Mouse (Mus musculus): ENCODE data around the gene Parp4. TPM values are rescaled to one million over a fixed set of nuclear protein-coding genes. Genes with fewer than 3 reads are reported as not detected.

Parp4 gene
- polyA plus RNA-seq, 1 experiment from 2014 or later = 2.3 TPM

- H3K27me3 ChIP-seq = no peaks in the 10 kb centered on the region
- no peak for ATAC-seq (ENCODE audit: insufficient number of reproducible peaks, insufficient read depth, low FRiP score, low TSS enrichment, low read depth)
- WGBS = 10% methylated on average over 13 of the region's 13 CpGs
- H3K4me1 ChIP-seq (replicated peaks) = peaks cover 25% of the 10 kb centered on the region
- peak overlapping the region; percentile 79 for H3K4me2 ChIP-seq
- H3K9me3 ChIP-seq = no peaks in the 10 kb centered on the region
- H3K27ac ChIP-seq = no peak overlapping the region; the same call in 1 of the 2 replicates
- H3K36me3 ChIP-seq = peaks cover 24% of the 10 kb centered on the region
- peak overlapping the region; percentile 90 for H3K9ac ChIP-seq (replicated peaks)
- peak overlapping the region; percentile 90 for H3K4me3 ChIP-seq (replicated peaks)
Observed at GRCm38 (mm10) chr14:56669046-56669620, 93.7 kb downstream of the Parp4 start.

GRCm38 (mm10) chr14:56685426-56685825, 110.0 kb downstream of the Parp4 start:
- Histone ChIP-seq H3K4me3 (replicated peaks) (no peak overlapping the region), H3K36me3 (peaks cover 89% of the 10 kb centered on the region), H3K9ac (replicated peaks) (no peak overlapping the region), H3K9me3 (no peaks in the 10 kb centered on the region), H3K27ac (no peak overlapping the region), H3K4me2 (no peak overlapping the region), H3K4me1 (replicated peaks) (no peaks in the 10 kb centered on the region), H3K27me3 (no peaks in the 10 kb centered on the region)
- WGBS = 26% methylated on average over 1 of the region's 1 CpGs
- no peak for ATAC-seq (ENCODE audit: insufficient number of reproducible peaks, insufficient read depth, low FRiP score, low TSS enrichment, low read depth)

DNA sequence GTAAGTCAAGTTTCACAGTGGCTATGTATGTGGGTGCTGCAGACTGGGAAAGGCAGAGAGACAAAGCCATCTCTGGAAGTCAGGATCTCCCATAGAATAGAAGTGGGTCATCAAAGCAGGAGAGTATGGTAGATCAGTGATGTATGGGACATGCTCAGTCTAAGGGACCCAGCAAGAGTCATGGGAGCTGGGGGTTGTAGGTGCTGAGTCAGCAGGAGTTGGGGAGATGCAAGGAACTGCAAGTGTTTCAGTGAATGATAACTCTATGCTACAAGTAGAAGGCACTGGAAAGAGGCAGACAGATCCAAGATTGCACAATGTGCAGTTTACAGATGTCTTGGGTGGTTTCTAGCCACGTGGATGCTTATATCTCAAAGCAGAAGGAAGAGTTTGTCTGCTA, 113.7 kb downstream of the Parp4 start:
- H3K36me3 ChIP-seq = peaks cover 92% of the 10 kb centered on the region
- no peaks in the 10 kb centered on the region for H3K27me3 ChIP-seq
- H3K4me1 ChIP-seq (replicated peaks) = no peaks in the 10 kb centered on the region
- no peak overlapping the region for H3K27ac ChIP-seq
- 95% methylated on average over 1 of the region's 1 CpGs for WGBS
- ATAC-seq (ENCODE audit: insufficient number of reproducible peaks, insufficient read depth, low FRiP score, low TSS enrichment, low read depth) = no peak
- H3K4me3 ChIP-seq (replicated peaks) = no peak overlapping the region
- no peak overlapping the region for H3K4me2 ChIP-seq
- H3K9ac ChIP-seq (replicated peaks) = no peak overlapping the region
- no peaks in the 10 kb centered on the region for H3K9me3 ChIP-seq

DNA sequence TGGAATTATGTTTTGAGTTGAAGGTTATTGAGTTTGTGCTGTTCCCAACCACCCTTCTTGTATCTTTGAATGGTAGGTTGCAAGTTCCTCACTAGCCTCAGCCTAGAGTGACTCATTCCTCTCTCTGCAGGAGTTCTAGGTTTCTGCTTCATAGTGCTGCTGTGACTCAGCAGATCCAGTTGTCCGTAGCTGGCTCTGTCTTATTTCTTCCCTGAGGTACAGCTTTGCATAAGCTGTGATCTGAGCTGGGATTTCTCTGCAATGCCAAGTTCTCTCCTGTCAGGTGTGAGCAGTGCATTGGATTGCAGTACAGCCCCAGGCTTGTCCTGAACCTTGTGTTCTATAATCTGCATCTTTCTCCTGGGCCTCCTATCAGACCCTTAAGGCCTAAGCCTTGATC, 114.3 kb downstream of the Parp4 start:
- Histone ChIP-seq H3K4me3 (replicated peaks) (no peak overlapping the region), H3K36me3 (peaks cover 92% of the 10 kb centered on the region)
- 86% methylated on average over 1 of the region's 1 CpGs for WGBS

GRCm38 (mm10) chr14:56695495-56695894, 120.1 kb downstream of the Parp4 start:
- WGBS = 84% methylated on average over 3 of the region's 3 CpGs
- no peak overlapping the region for H3K27ac ChIP-seq
- H3K36me3 ChIP-seq = peaks cover 98% of the 10 kb centered on the region

More for the DNA sequence above, 114.3 kb downstream of the Parp4 start:
- Histone ChIP-seq H3K9ac (replicated peaks) (no peak overlapping the region), H3K4me2 (no peak overlapping the region), H3K27ac (no peak overlapping the region), H3K9me3 (no peaks in the 10 kb centered on the region), H3K27me3 (no peaks in the 10 kb centered on the region), H3K4me1 (replicated peaks) (no peaks in the 10 kb centered on the region)
- ATAC-seq (ENCODE audit: insufficient number of reproducible peaks, insufficient read depth, low FRiP score, low TSS enrichment, low read depth) = no peak

GRCm38 (mm10) chr14:56697836-56698235, 122.4 kb downstream of the Parp4 start:
- Histone ChIP-seq H3K27me3 (no peaks in the 10 kb centered on the region), H3K36me3 (peaks cover 81% of the 10 kb centered on the region), H3K4me2 (no peak overlapping the region), H3K27ac (no peak overlapping the region), H3K4me1 (replicated peaks) (no peaks in the 10 kb centered on the region), H3K9ac (replicated peaks) (no peak overlapping the region), H3K9me3 (no peaks in the 10 kb centered on the region), H3K4me3 (replicated peaks) (no peak overlapping the region)
- ATAC-seq (ENCODE audit: insufficient number of reproducible peaks, insufficient read depth, low FRiP score, low TSS enrichment, low read depth) = no peak
- 85% methylated on average over 5 of the region's 5 CpGs for WGBS

More at GRCm38 (mm10) chr14:56695495-56695894, 120.1 kb downstream of the Parp4 start:
- H3K4me2 ChIP-seq = no peak overlapping the region
- no peaks in the 10 kb centered on the region for H3K4me1 ChIP-seq (replicated peaks)
- H3K9ac ChIP-seq (replicated peaks) = no peak overlapping the region
- no peaks in the 10 kb centered on the region for H3K9me3 ChIP-seq
- no peak overlapping the region for H3K4me3 ChIP-seq (replicated peaks)
- no peak for ATAC-seq (ENCODE audit: insufficient number of reproducible peaks, insufficient read depth, low FRiP score, low TSS enrichment, low read depth)
- H3K27me3 ChIP-seq = no peaks in the 10 kb centered on the region

DNA sequence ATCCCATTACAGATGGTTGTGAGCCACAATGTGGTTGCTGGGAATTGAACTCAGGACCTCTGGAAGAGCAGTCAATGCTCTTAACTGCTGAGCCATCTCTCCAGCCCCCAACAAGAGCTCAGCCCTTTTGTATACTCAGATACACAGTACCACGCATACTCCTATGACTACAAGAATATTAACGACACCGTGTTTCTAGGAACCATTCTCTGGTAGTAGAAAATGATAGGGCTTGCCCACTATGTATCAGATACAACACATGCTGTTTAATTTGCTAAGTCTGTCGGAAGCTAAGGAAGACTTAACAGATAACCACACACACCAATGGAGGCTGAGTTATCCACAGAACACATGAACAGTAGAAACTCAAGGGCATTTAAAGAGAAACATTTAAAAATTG, 127.2 kb downstream of the Parp4 start:
- WGBS = 93% methylated on average over 4 of the region's 4 CpGs

GRCm38 (mm10) chr14:56705687-56706086, 130.3 kb downstream of the Parp4 start:
- Histone ChIP-seq H3K27ac (no peak overlapping the region), H3K4me3 (replicated peaks) (no peak overlapping the region), H3K36me3 (peaks cover 15% of the 10 kb centered on the region), H3K4me1 (replicated peaks) (no peaks in the 10 kb centered on the region), H3K4me2 (no peak overlapping the region), H3K9ac (replicated peaks) (no peak overlapping the region), H3K27me3 (no peaks in the 10 kb centered on the region), H3K9me3 (no peaks in the 10 kb centered on the region)
- ATAC-seq (ENCODE audit: insufficient number of reproducible peaks, insufficient read depth, low FRiP score, low TSS enrichment, low read depth) = no peak
- 70% methylated on average over 4 of the region's 4 CpGs for WGBS

More for the DNA sequence above, 127.2 kb downstream of the Parp4 start:
- Histone ChIP-seq H3K4me2 (no peak overlapping the region), H3K9me3 (no peaks in the 10 kb centered on the region), H3K4me1 (replicated peaks) (no peaks in the 10 kb centered on the region), H3K27ac (no peak overlapping the region), H3K36me3 (peaks cover 36% of the 10 kb centered on the region), H3K4me3 (replicated peaks) (no peak overlapping the region), H3K9ac (replicated peaks) (no peak overlapping the region), H3K27me3 (no peaks in the 10 kb centered on the region)
- no peak for ATAC-seq (ENCODE audit: insufficient number of reproducible peaks, insufficient read depth, low FRiP score, low TSS enrichment, low read depth)

Other genes with a start within 250 kb of the Parp4 start
- not detected in 2 replicates for gene Atp12a, start 210.6 kb upstream of the Parp4 start, polyA plus RNA-seq (2016; fragmentation: Nextera tagmentation; extraction: Ambion mirVana)
- gene Rnf17, start 173.0 kb upstream of the Parp4 start, polyA plus RNA-seq (2016; fragmentation: Nextera tagmentation; extraction: Ambion mirVana) = 1.6 and 2.0 TPM in 2 replicates
- 18.2 and 18.3 TPM in 2 replicates for gene Cenpj, start 194 bp upstream of the Parp4 start, polyA plus RNA-seq (2016; fragmentation: Nextera tagmentation; extraction: Ambion mirVana)
- gene Mphosph8, start 92.6 kb downstream of the Parp4 start, polyA plus RNA-seq (2016; fragmentation: Nextera tagmentation; extraction: Ambion mirVana) = 41.5 and 46.6 TPM in 2 replicates
- 49.9 and 54.2 TPM in 2 replicates for gene Pspc1, start 202.7 kb downstream of the Parp4 start, polyA plus RNA-seq (2016; fragmentation: Nextera tagmentation; extraction: Ambion mirVana)
- gene Zmym5, start 236.1 kb downstream of the Parp4 start, polyA plus RNA-seq (2016; fragmentation: Nextera tagmentation; extraction: Ambion mirVana) = 33.8 and 34.5 TPM in 2 replicates